Mouse (Mus musculus): ENCODE data around the gene Carmil1. TPM values are rescaled to one million over a fixed set of nuclear protein-coding genes. Genes with fewer than 3 reads are reported as not detected.
A peak's percentile ranks its signal among the peaks of the same experiment; 100 is the strongest.

The Carmil1 gene
- polyA plus RNA-seq (2015; fragmentation: Nextera tagmentation; extraction: Ambion mirVana), result 37.2 and 40.5 TPM in 2 replicates

DNA sequence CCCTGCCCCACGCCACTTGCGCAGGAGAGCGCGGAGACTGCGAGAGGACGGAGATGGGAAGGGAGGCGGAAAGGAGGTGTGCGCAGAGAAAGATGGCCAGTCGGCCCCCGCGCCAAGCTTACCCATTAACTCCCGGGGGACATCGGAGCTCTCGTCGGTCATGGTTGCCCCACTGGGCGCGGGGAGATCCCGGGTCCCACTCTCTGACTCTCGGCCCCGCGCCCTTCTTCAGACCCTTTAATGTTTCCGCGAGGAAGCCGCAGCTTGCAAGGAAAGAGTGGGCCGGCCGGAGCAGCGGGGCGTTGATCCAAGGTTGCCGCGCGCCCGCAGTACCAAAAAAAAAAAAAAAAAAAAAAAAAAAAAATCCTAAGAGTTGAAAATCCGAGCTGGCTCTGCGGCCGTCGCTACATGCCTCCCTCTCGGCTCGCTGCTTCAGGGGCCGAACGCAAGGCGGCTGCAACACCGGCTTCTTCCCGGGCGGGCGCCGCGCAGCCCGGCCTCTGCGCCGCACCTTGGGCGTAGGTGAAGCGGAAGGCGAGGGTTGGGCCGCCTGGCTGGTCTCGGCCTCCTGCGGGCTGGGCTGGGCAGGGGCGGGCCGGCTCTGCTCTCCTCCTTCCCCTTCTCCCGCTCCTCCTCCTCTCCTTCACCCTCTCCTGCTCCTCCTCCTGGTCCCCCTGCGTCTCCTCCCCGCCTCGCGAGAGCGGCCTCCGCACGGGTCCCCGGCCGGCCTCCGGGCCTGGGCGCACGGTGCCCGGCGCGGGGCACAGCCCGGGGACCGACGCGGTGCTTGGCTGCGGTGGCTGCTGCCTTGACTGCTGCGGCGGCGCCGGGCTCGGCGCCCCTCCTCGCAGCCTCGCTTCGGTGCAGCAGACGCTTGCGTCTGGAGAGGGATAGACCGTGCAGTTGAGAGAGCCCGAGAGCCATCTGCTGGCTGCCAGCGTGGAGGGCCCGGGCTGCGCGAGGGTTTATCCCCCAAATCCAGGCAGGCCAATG lies at the start of gene Carmil1:
Carmil1 (minus strand) TSS at position 357 of the 993 bp plus-strand sequence.
- Histone ChIP-seq H3K36me3 (no peaks in the 10 kb centered on the region), H3K9me3 (no peaks in the 10 kb centered on the region), H3K27ac (peak within 1 kb of the TSS; percentile 96), H3K9ac (peak within 1 kb of the TSS; percentile 95), H3K4me1 (peaks cover 6% of the 10 kb centered on the region; the same call in 1 of the 2 replicates), H3K4me2 (peak within 1 kb of the TSS; percentile 87), H3K27me3 (replicated peaks) (no peaks in the 10 kb centered on the region), H3K4me3 (replicated peaks) (peak within 1 kb of the TSS; percentile 85)
- peak; percentile 97 for ATAC-seq (ENCODE audit: insufficient read depth, low FRiP score, low read depth)
- under 1% methylated on average over 96 of the region's 96 CpGs for WGBS

DNA sequence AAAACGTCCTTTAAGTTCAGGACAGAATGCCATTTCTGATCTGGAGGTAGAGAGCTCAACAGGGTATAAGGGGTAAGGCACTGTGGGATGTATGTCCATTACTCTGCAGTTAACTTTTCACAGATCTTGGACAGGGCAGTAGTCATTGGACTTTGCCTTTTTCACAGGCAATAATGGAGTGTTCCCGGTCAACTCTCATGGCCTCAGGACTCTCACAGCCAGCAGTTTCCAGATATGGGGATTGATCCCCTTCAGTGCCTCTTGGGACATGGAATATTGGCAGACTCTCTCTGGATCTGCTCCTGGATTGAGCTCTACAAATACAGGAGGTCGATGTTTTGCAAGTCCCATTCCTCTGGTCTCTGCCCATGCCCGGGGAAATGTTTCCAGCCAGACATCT lies 49.5 kb upstream of the Carmil1 start:
- H3K4me3 ChIP-seq (replicated peaks), result no peak overlapping the region
- H3K4me1 ChIP-seq, result no peaks in the 10 kb centered on the region
- WGBS, result 76% methylated on average over 4 of the region's 4 CpGs
- no peaks in the 10 kb centered on the region for H3K36me3 ChIP-seq
- no peaks in the 10 kb centered on the region for H3K27me3 ChIP-seq (replicated peaks)
- no peaks in the 10 kb centered on the region for H3K9me3 ChIP-seq
- no peak overlapping the region for H3K9ac ChIP-seq
- no peak overlapping the region for H3K4me2 ChIP-seq
- H3K27ac ChIP-seq, result no peak overlapping the region
- ATAC-seq (ENCODE audit: insufficient read depth, low FRiP score, low read depth), result no peak

GRCm38 (mm10) chr13:24328036-24328817 lies 47.6 kb upstream of the Carmil1 start:
- Histone ChIP-seq H3K27me3 (replicated peaks) (no peaks in the 10 kb centered on the region), H3K9ac (no peak overlapping the region), H3K9me3 (no peaks in the 10 kb centered on the region), H3K4me3 (replicated peaks) (no peak overlapping the region), H3K36me3 (no peaks in the 10 kb centered on the region), H3K4me1 (no peaks in the 10 kb centered on the region), H3K27ac (no peak overlapping the region), H3K4me2 (no peak overlapping the region)
- 66% methylated on average over 9 of the region's 9 CpGs for WGBS
- no peak for ATAC-seq (ENCODE audit: insufficient read depth, low FRiP score, low read depth)

DNA sequence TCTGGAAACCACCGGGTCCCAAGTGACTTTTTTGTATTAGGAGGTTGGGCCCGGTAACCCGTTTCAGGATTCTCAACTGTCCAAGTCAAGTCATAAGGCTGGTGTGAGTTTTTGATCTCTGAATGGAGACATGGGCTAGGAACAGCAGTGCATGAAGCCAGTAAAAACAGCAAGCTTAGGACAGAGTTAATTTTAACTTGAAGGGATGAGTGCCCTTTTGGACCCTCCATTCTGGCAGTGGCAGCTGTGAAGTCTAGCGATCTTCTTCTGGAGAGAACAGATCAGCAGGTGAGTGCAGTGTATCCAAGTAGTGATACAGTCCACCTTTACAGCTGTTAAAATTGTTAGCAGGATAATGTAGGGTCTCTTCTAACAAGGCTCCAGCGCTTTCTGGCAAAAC lies 46.6 kb upstream of the Carmil1 start, which contains the start of gene Cmah:
Cmah (plus strand) TSS at position 204 of the 400 bp plus-strand sequence.
- Histone ChIP-seq H3K4me3 (replicated peaks) (no peak within 1 kb of the TSS), H3K9ac (no peak within 1 kb of the TSS), H3K4me2 (no peak within 1 kb of the TSS), H3K36me3 (no peaks in the 10 kb centered on the region), H3K9me3 (no peaks in the 10 kb centered on the region), H3K4me1 (no peaks in the 10 kb centered on the region), H3K27ac (no peak within 1 kb of the TSS), H3K27me3 (replicated peaks) (no peaks in the 10 kb centered on the region)
- ATAC-seq (ENCODE audit: insufficient read depth, low FRiP score, low read depth), result no peak
- 76% methylated on average over 5 of the region's 5 CpGs for WGBS

DNA sequence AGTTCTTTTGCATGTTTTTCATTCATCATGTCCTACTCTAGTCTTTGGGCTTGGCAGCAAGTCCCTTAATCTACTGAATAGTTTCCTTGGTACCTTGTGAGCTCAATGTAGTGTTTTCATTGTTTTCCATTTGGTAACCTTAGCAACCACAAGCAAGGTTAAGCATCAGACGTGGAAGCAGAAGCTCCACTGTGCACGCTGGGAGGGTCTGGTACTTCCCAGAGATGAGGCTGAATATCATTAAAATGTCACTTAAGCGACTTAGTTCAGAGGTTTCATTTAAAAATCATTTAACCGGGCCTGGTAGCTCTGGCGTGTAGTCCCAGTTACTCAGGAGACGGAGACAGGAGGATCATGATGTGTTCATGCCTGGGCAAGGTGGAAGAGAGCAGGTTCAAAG lies 40.7 kb upstream of the Carmil1 start:
- WGBS, result 72% methylated on average over 6 of the region's 6 CpGs
- no peak overlapping the region for H3K4me3 ChIP-seq (replicated peaks)
- no peaks in the 10 kb centered on the region for H3K9me3 ChIP-seq
- H3K4me1 ChIP-seq, result no peaks in the 10 kb centered on the region
- H3K36me3 ChIP-seq, result no peaks in the 10 kb centered on the region
- no peak overlapping the region for H3K9ac ChIP-seq
- no peak for ATAC-seq (ENCODE audit: insufficient read depth, low FRiP score, low read depth)
- no peaks in the 10 kb centered on the region for H3K27me3 ChIP-seq (replicated peaks)
- H3K27ac ChIP-seq, result no peak overlapping the region
- H3K4me2 ChIP-seq, result no peak overlapping the region

DNA sequence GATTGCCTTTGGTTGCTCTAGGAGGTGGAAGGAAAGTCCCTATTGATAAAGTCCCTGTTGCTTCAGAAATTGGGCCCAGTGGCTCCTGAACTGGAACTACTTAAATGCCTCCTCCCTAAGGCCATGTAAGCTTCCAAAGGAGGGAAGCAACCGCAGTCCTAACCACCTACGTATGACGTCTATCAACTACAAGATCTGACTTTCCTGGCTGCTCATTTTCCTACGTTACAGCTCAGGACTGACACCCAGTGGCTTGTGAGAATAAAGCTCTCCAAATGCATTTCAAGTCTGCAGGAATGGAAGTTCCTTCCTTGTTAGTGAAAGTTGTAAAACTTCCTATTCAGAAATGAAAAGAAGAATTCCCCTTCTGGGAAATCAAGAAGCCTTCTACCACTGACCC lies 38.0 kb upstream of the Carmil1 start:
- WGBS, result 9% methylated on average over 4 of the region's 4 CpGs
- H3K36me3 ChIP-seq, result no peaks in the 10 kb centered on the region

GRCm38 (mm10) chr13:24316563-24316962 lies 36.0 kb upstream of the Carmil1 start:
- no peak overlapping the region for H3K27ac ChIP-seq
- no peak overlapping the region for H3K9ac ChIP-seq
- no peak for ATAC-seq (ENCODE audit: insufficient read depth, low FRiP score, low read depth)
- WGBS, result 67% methylated on average over 3 of the region's 3 CpGs
- H3K4me2 ChIP-seq, result no peak overlapping the region
- no peaks in the 10 kb centered on the region for H3K27me3 ChIP-seq (replicated peaks)
- no peak overlapping the region for H3K4me3 ChIP-seq (replicated peaks)
- no peaks in the 10 kb centered on the region for H3K36me3 ChIP-seq
- no peaks in the 10 kb centered on the region for H3K4me1 ChIP-seq
- H3K9me3 ChIP-seq, result no peaks in the 10 kb centered on the region

More for the DNA sequence above, 38.0 kb upstream of the Carmil1 start:
- no peak overlapping the region for H3K27ac ChIP-seq
- H3K9ac ChIP-seq, result no peak overlapping the region
- no peaks in the 10 kb centered on the region for H3K27me3 ChIP-seq (replicated peaks)
- H3K4me1 ChIP-seq, result no peaks in the 10 kb centered on the region
- H3K4me3 ChIP-seq (replicated peaks), result no peak overlapping the region
- H3K4me2 ChIP-seq, result no peak overlapping the region
- no peaks in the 10 kb centered on the region for H3K9me3 ChIP-seq
- no peak for ATAC-seq (ENCODE audit: insufficient read depth, low FRiP score, low read depth)

DNA sequence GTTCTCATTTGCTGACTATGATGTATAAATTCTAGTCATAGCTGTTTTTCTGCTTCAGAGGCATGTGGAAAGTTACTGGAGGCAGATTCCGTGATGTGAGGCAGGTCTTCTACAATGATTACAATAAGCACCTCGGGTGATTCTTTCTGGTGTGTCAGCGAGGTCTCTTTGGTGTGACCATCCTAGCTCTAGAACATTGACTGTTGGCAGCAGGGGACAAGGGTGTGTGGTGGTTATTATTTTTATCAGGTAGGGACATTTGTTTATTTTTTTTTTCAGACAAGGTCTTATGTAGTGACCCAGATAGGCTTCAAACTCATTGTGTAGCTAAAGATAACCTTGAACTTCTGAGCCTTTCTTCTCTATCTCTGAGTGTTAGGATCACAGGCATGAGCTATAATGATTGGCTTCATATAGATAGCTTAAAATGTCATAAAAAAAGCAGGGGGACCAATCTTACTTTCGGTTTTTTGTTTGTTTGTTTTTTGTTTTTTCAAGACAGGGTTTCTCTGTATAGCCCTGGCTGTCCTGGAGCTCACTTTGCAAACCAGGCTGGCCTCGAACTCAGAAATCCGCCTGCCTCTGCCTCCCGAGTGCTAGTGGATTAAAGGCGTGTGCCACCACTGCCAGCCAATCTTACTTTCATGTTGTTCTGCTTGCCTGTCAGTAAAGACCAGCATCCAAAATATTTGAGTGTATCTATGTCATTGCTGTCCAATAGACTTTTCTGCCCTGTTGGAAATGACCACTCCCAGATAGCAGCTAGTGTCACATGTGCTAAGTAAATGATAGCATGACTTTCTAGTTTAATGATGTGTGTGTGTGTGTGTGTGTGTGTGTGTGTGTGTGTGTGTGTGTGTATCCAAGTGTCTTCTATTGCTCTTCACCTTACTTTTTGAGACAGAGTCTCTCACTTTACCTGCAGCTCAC lies 30.7 kb upstream of the Carmil1 start:
- no peak overlapping the region for H3K4me2 ChIP-seq
- H3K27ac ChIP-seq, result no peak overlapping the region
- H3K27me3 ChIP-seq (replicated peaks), result no peaks in the 10 kb centered on the region
- no peak for ATAC-seq (ENCODE audit: insufficient read depth, low FRiP score, low read depth)
- H3K4me3 ChIP-seq (replicated peaks), result no peak overlapping the region
- H3K9ac ChIP-seq, result no peak overlapping the region
- no peaks in the 10 kb centered on the region for H3K4me1 ChIP-seq
- no peaks in the 10 kb centered on the region for H3K9me3 ChIP-seq
- 86% methylated on average over 8 of the region's 8 CpGs for WGBS
- no peaks in the 10 kb centered on the region for H3K36me3 ChIP-seq

GRCm38 (mm10) chr13:24306248-24306647 lies 25.7 kb upstream of the Carmil1 start:
- H3K4me3 ChIP-seq (replicated peaks), result no peak overlapping the region
- no peak overlapping the region for H3K27ac ChIP-seq
- ATAC-seq (ENCODE audit: insufficient read depth, low FRiP score, low read depth), result no peak
- WGBS, result 44% methylated on average over 4 of the region's 4 CpGs
- H3K27me3 ChIP-seq (replicated peaks), result no peaks in the 10 kb centered on the region
- H3K4me1 ChIP-seq, result no peaks in the 10 kb centered on the region
- no peaks in the 10 kb centered on the region for H3K9me3 ChIP-seq
- no peak overlapping the region for H3K4me2 ChIP-seq
- no peaks in the 10 kb centered on the region for H3K36me3 ChIP-seq
- H3K9ac ChIP-seq, result no peak overlapping the region

- Histone ChIP-seq H3K9ac (no peak overlapping the region), H3K4me1 (no peaks in the 10 kb centered on the region), H3K36me3 (no peaks in the 10 kb centered on the region), H3K27me3 (replicated peaks) (no peaks in the 10 kb centered on the region), H3K4me3 (replicated peaks) (no peak overlapping the region), H3K9me3 (no peaks in the 10 kb centered on the region), H3K4me2 (no peak overlapping the region), H3K27ac (no peak overlapping the region)
- ATAC-seq (ENCODE audit: insufficient read depth, low FRiP score, low read depth), result no peak
- WGBS, result 65% methylated on average over 4 of the region's 4 CpGs
These were observed 24.9 kb upstream of the Carmil1 start for GRCm38 (mm10) chr13:24305486-24305885.

DNA sequence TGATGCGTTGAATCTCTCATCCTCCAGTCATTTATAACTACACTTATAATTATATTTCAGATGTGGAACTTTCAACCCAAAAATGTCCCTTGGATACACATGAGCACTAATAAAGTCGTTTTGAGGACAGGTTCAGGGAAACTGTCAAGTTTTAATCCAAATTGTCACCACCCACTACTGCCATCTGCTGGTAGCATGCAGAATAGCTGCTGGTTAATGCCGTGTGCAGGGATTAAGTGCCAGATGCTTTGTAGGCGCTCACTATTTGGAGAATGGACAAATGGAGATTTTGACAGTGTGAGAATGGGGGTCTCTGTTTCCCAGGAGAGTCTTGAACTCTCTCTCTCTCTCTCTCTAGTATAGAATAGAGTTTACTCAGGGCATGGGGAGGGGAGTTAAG lies 16.7 kb upstream of the Carmil1 start:
- Histone ChIP-seq H3K4me1 (no peaks in the 10 kb centered on the region), H3K36me3 (no peaks in the 10 kb centered on the region), H3K27ac (no peak overlapping the region), H3K27me3 (replicated peaks) (no peaks in the 10 kb centered on the region), H3K4me2 (no peak overlapping the region), H3K9ac (no peak overlapping the region), H3K4me3 (replicated peaks) (no peak overlapping the region), H3K9me3 (no peaks in the 10 kb centered on the region)
- WGBS, result 12% methylated on average over 4 of the region's 4 CpGs
- no peak for ATAC-seq (ENCODE audit: insufficient read depth, low FRiP score, low read depth)
